Mouse (Mus musculus) adrenal gland, adult 2 months (tissue): ENCODE measurements around the gene Ift122. TPM values are rescaled to one million over a fixed set of nuclear protein-coding genes. Genes with fewer than 3 reads are reported as not detected.
A peak's percentile ranks its signal among the peaks of the same experiment; 100 is the strongest.

ENCODE experiments used
- DNase-seq: peaks from one replicate; pipeline ENCODE4 v3.0.0; 2021
- long read RNA-seq: library from polyadenylated mRNA; stranded (forward); transcript quantifications from one replicate; pipeline ENCODE4 v2.0.0, GENCODE M21; 2021
- polyA plus RNA-seq: library from polyadenylated mRNA; depleted of rRNA; stranded (reverse); fragments of >200 nt; gene quantifications from 2 replicates; pipeline ENCODE4 v1.2.3, GENCODE M21; 2012; rRNA removed
- total RNA-seq, 2 experiments: library from RNA; stranded (reverse); gene quantifications; 2 replicates each; pipeline ENCODE4 v1.2.3; 2021

Gene Ift122
- total RNA-seq, result 10 to 100 TPM; 16.1 to 17.6 TPM
- 14.0 and 16.5 TPM in 2 replicates for polyA plus RNA-seq
- long read RNA-seq, full-length matches to known transcripts, result 13 of 18 reads
- long read RNA-seq, partial matches to known transcripts, result 1 of 18 reads
- long read RNA-seq, other reads (novel, unspliced or antisense), result 4 of 18 reads

DNA sequence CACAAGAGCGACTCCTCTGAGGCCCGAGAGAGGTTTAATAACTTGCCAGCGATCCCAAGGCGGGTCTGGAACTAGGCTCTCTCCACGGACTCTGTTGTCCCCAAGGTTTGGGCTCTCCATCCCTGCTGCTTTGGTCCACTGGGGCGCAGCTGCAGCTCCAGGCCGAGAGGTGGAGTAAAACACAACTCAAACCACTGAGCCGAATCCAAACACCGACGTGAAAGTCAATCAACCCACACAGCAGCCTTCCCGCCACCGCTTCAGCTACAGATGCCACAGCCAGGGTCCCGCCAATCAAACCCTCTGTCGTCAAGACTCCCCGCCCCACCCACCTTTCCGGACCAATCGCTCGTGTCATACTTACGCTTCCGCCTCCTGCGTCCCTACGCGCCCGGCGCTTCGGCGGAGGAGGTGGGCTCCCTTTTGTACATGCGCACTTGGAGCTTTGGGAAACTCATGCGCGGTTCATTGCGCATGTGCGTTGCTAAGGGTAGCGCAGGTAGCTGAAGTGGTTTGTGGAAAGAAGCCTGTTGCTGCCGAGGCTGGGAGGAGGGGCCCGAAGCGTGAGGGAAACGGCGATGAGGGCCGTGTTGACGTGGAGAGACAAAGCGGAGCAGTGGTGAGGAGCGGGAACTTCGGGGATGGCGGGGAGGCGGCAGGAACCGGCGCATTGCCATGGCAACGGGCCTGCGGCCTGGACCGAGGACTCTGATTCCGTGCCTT lies at the start of gene Ift122, which contains the start of gene Mbd4:
Gene Ift122 (plus strand): TSS at position 380 of the 723 bp plus-strand sequence.
Gene Mbd4 (minus strand): TSS at position 281 of the 723 bp plus-strand sequence.
- peak; percentile 99 for DNase-seq

- DNase-seq, result peak; percentile 79
Measured at GRCm38 (mm10) chr6:115803541-115804382, 49.5 kb upstream of the Ift122 start.

DNA sequence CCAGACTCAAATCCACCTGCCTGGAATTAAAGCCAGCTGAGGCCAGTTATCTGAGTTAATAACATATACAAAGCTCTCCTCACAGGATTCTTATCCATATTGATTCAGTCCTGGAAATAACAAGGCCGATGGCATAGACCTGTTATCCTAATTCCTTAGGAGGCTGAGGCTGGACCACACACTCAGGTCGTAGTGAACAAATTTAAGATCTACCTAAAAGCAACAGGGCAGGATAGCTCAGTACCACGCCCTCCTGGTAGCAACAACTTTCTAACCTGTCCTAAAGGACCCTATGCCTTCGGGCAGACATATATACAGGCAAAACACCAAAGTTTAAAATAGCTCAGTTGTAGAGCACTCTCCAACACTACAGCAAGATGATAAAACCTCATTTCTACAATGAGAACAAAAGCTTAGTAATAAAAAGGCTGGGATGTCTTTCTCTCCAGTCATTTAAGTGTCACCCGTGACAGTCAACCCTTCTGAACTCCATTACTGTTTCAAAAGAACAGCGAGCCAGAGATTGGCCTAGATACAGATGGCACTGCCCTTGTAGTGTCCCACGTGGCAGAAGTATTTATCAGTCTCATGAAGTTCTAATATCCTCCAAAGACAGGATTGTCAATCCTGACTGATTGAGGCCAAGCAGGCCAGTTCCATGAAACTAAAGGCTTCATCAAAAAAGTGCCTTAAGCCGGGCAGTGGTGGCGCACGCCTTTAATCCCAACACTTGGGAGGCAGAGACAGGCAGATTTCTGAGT lies 48.7 kb upstream of the Ift122 start:
- no peak for DNase-seq

GRCm38 (mm10) chr6:115807464-115808195 lies 45.6 kb upstream of the Ift122 start:
- no peak for DNase-seq

GRCm38 (mm10) chr6:115808196-115808487 lies 45.1 kb upstream of the Ift122 start:
- no peak for DNase-seq

GRCm38 (mm10) chr6:115808488-115809231 lies 44.6 kb upstream of the Ift122 start, which contains the start of gene Rpl32:
Gene Rpl32 (minus strand): TSS chr6:115808747.
- peak; percentile 91 for DNase-seq

DNA sequence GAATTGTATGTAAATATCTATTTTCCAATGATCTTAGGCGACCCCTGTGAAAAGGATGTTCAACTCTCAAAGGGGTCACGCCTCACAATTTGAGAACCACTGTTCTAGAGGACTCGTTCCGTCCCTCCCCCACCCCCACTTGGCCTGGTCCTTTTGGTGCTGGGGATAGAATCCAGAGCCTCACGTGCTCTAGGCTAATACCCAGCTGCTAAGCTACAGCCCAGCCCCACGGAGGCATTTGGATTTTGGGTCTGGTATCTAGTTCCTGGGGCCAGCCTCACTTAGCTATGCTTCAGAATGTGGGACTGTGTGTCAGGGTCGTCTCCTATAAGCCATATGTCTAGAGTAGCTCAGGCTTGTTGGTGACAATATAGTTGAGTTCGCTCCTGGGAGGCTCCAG lies 41.7 kb upstream of the Ift122 start:
- DNase-seq, result no peak

- DNase-seq, result peak; percentile 72
Measured at GRCm38 (mm10) chr6:115814104-115814503, 39.2 kb upstream of the Ift122 start.

DNA sequence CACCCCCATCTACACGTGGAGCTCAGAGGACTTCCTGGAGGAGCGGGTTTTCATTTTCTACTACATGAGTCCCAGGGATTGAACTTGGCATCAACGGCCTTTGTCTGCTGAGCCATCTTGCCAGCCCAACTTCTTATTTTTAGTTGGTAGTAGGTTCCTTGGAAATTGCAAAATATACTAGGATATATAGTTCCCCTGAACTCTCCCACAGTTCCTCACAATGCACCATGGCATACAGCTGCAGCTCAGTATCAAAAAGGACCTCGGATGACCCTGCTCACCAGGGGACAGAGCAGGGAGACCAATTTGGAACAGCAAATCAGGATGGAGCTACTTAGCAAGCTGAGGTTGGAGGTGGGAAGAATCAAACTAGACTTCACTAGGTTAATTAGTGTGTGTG lies 38.2 kb upstream of the Ift122 start:
- no peak for DNase-seq

DNA sequence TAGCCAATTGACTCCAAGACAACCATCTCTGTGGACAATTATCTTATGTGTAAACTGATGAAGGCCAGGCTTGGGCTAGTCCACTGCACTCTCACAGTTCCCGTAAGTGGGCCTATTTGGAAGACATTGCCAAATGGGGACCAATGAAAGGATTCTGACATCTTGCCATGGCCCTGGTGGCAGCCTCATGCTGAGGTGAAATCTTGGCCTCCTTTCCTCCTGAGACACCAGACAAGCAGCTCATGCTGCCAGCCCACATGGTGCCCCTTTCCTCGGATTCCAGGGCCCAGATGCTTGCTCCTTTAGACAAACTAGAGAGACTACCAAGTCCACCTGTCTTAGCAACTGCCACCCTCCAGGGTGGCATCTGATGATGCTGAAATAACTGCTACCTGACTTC lies 35.1 kb upstream of the Ift122 start:
- no peak for DNase-seq

DNA sequence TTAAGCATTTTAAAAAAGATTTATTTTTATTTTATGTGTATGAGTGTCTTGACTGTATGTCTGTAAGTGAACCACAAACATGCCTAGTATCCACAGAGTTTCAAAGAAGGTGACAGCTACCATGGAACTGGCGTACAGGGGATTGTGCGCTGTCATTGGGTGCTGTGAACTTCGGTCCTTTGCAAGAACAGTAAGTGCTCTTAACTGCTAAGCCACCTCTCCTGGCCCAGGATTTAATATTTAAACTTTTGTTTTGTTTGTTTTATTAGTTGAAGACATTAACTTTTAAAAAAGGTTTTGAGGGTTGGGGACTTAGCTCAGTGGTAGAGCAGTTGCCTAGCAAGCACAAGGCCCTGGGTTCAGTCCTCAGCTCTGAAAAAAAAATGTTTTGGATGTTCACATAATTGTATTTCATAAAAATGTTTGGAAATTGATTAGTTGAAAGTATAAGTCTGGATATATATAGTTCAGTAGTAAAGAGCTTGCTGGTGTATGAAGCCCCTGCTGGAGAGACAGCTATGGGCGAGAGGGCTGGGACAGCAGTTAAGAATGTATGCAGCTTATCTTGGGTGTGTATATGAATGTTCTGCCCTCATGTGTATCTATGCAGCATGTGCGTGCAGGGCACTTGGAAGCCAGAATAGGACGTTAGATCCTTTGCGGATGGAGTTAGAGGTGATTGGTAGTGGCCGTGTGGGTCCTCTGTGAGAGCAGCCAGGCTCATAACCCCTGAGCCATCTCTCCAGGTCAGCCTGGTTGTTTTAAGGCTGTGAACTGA lies 31.9 kb upstream of the Ift122 start:
- DNase-seq, result no peak

- peak; percentile 63 for DNase-seq
Measured at GRCm38 (mm10) chr6:115823850-115824464, 29.3 kb upstream of the Ift122 start.

- no peak for DNase-seq
Measured at GRCm38 (mm10) chr6:115830779-115831601, 22.3 kb upstream of the Ift122 start.

GRCm38 (mm10) chr6:115832152-115832850 lies 21.0 kb upstream of the Ift122 start:
- DNase-seq, result no peak

- DNase-seq, result no peak
Measured at GRCm38 (mm10) chr6:115833861-115834260, 19.4 kb upstream of the Ift122 start.

- DNase-seq, result peak; percentile 83
Measured at GRCm38 (mm10) chr6:115838161-115838597, 15.1 kb upstream of the Ift122 start, which contains the start of gene Efcab12. Gene Efcab12 (minus strand): TSS chr6:115838412.

DNA sequence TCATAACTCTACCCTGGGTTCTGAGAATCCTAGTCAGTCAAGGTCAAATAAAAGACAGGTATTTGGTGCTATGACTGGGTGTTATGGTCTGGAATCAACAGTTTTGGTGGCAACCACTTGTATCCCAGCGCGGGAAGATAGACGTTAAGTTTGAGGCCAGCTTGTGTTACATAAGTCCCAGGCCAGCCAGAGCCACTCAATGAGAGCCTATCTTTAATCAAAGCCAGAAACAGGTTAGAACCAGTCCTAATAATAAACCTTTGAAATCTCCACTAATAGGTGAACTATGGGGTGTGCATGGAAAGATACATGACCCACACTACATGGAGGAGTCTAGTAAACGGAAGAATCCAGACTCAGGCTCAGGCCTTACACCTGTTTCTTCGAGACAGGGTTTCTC lies 14.5 kb upstream of the Ift122 start:
- DNase-seq, result no peak

- no peak for DNase-seq
Measured at GRCm38 (mm10) chr6:115845006-115845405, 8.3 kb upstream of the Ift122 start.
